Mouse (Mus musculus): ENCODE measurements around the gene Gabpb2. TPM values are rescaled to one million over a fixed set of nuclear protein-coding genes. Genes with fewer than 3 reads are reported as not detected.
A peak's percentile ranks its signal among the peaks of the same experiment; 100 is the strongest.

The Gabpb2 gene
- 1 to 10 TPM; 7.6 to 8.5 TPM for total RNA-seq (2021)

GRCm38 (mm10) chr3:95217255-95218134 lies at the start of gene Gabpb2:
Gabpb2 (minus strand) TSS chr3:95217916.
- intact Hi-C loops (cut with DNase I), result loop anchor here (5.0 kb wide), 2 partner anchors 55 to 75 kb away; partner anchors contain the start of genes Sema6c and Tnfaip8l2
- DNase-seq (ENCODE audit: extremely low spot score in 1 of 2, low spot score in 2 of 2), result peak; percentile 84 to 95

DNA sequence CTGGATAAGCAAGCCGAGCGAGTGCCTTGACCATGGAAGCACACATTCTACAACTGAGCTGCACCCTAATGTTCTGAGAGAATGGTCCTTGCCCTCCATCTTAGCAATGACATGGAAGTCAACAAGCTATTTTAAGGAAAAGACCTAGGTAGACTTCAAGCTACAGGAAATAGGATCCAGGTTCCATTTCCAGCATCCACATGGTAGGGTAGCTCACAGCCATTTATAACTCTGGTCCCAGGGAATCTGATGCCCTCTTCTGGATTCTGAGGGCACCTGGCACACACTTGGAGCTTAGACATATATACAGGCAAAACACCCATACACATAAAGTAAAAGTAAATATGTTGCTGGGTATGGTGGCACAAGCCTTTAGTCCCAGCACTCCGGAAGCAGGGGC lies 48.3 kb upstream of the Gabpb2 start:
- intact Hi-C loops (cut with DNase I), result loop anchor here (5.0 kb wide), 2 partner anchors 39 to 124 kb away; partner anchors contain the start of genes Cdc42se1 and Tnfaip8l2

DNA sequence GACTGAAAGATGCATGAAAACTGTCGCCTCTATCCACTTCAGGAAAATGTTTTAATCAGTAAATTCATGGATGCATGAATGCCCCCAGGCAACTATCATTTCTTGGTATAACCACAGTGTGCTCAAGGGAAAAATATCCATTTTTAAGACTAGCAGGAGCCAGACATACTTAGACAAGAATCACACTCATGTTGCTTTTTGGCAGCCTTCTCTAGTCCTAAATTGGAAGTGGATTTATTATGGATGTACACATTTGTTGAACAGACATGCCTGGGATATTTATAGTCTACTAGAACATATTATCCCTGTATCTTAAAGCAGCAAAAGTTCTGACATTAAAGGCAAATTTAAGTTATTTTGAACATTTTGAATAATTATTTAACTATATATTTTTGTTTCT lies 47.0 kb upstream of the Gabpb2 start:
- intact Hi-C loops (cut with DNase I), result loop anchor here (5.0 kb wide), 2 partner anchors 37 to 122 kb away; partner anchors contain the start of genes Cdc42se1 and Tnfaip8l2
- no peak for DNase-seq (ENCODE audit: extremely low spot score in 1 of 2, low spot score in 2 of 2)

More for the DNA sequence above, 48.3 kb upstream of the Gabpb2 start:
- DNase-seq (ENCODE audit: extremely low spot score in 1 of 2, low spot score in 2 of 2), result no peak

DNA sequence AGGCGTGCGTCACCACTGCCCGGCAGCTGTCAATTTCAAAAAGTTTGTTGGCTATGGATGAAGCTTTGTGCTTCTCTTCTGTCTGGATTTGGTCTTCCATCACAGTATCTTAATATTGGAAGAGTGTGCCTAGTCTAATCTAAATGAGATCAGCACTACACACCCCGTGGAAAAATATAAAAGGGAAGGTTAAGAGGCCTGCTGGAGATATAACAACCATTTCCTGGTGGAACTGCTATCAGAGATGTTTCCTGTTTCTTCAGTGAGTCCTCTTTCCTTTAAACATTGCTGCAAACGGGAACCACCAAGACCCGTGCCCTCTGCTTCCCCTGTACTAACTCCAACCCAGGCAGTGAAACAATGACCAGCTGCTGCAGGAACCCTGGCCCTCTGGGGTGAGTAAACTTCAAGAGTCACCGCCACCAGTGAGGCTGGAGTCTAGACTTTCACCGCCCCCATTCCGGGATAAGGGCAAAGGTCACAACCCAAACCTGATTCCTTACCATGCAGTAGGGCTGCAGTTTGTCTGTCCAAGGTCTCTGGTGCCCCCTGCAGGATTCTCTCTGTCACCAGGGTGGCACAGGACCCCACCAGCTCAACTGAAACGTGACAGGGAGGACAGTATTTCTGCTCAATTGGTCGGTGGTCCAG lies 45.5 kb upstream of the Gabpb2 start:
- DNase-seq (ENCODE audit: extremely low spot score in 1 of 2, low spot score in 2 of 2), result peak in 1 of 2 experiments; percentile 86
- intact Hi-C loops (cut with DNase I), result no loop called here

GRCm38 (mm10) chr3:95261975-95262374 lies 44.3 kb upstream of the Gabpb2 start:
- DNase-seq (ENCODE audit: extremely low spot score in 1 of 2, low spot score in 2 of 2), result no peak
- intact Hi-C loops (cut with DNase I), result no loop called here

- intact Hi-C loops (cut with DNase I), result no loop called here
Measured at GRCm38 (mm10) chr3:95256931-95257330, 39.2 kb upstream of the Gabpb2 start.

GRCm38 (mm10) chr3:95250783-95251424 lies 33.2 kb upstream of the Gabpb2 start, which contains the start of gene Bnipl:
Bnipl (minus strand) TSS chr3:95251193.
- intact Hi-C loops (cut with DNase I), result no loop called here
- no peak for DNase-seq (ENCODE audit: extremely low spot score in 1 of 2, low spot score in 2 of 2)

More at GRCm38 (mm10) chr3:95256931-95257330, 39.2 kb upstream of the Gabpb2 start:
- no peak for DNase-seq (ENCODE audit: extremely low spot score in 1 of 2, low spot score in 2 of 2)

- DNase-seq (ENCODE audit: extremely low spot score in 1 of 2, low spot score in 2 of 2), result no peak
- intact Hi-C loops (cut with DNase I), result no loop called here
Measured at GRCm38 (mm10) chr3:95250361-95250760, 32.6 kb upstream of the Gabpb2 start.

- intact Hi-C loops (cut with DNase I), result no loop called here
- DNase-seq (ENCODE audit: extremely low spot score in 1 of 2, low spot score in 2 of 2), result no peak
Measured at GRCm38 (mm10) chr3:95247660-95248336, 30.1 kb upstream of the Gabpb2 start.

DNA sequence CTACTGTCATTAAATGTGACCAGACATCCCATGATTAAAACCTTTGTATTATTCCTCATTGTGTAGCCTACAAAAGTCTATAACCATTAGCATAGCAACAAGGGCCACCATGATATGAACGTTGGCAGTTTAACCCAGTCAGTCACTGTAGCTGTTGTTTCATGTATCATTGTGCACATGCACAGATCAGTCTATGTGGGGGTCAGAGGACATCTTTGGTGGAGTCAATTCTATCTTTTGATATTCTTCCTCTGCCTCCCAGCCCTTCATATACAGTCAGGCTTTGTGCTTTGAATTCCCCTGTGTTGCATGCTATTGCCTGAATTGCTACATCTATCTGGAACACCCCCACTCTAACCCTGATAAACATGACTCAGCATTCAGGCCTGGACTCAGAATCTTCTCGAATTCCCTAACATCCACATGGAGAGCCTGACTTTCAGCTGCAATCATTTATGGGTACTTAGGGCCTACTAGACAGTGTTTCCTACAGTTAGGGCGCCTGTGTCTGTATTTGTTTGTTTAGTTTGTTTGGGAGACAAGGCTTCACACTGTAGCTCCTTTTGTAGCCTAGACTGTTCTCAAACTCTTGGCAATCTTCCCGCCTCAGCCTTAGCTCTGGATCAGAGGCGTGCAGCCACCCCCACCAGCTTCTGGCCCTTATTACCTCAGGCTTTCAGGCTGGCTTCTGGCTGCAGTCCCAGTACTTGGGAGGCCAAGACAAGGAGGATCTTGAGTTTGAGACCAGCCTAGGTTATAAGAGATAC lies 28.9 kb upstream of the Gabpb2 start:
- DNase-seq (ENCODE audit: extremely low spot score in 1 of 2, low spot score in 2 of 2), result peak; percentile 64 to 84
- intact Hi-C loops (cut with DNase I), result no loop called here

DNA sequence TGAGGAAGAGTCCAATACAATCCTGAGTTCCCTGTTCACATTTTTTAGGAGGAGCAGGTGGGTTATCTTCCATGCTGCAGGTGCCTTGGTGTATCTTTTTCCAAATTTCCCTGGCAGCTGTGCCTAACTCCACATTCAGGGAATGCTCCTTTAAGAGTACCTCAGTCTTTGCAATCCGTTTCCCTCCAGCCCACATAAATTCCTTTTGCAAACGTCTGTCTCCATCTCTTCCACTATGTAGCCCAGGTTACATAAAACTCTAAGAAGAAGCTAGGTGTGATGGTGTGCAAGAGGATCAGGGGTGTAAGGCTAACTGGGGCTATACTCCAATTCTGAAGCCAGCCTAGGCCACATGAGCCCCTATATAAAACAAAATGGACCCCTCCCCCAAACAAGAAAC lies 25.4 kb upstream of the Gabpb2 start:
- no peak for DNase-seq (ENCODE audit: extremely low spot score in 1 of 2, low spot score in 2 of 2)
- intact Hi-C loops (cut with DNase I), result no loop called here

- no peak for DNase-seq (ENCODE audit: extremely low spot score in 1 of 2, low spot score in 2 of 2)
- intact Hi-C loops (cut with DNase I), result no loop called here
Measured at GRCm38 (mm10) chr3:95241498-95241897, 23.8 kb upstream of the Gabpb2 start, which contains the start of gene Gm128. Gm128 (minus strand) TSS chr3:95241598.

DNA sequence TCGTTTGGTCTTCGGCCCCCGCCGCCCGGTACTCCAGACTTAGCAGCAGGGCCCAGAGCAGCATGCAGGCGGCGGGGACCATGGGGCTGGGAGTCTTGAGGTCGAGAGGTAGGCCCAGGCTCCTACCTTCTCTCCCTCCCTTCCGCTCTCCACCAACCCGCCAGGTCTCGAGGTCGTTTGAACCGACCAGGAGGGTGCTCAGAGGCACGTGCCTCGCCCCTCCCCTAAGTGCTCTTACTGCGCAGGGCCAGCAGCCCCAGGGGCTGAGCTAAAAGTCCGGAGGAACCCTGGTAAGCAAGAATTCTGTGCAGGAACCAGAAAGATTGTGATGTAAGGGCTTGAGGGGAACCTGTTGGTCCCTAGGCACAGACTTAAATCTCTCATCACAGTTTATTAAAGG lies 23.2 kb upstream of the Gabpb2 start:
- intact Hi-C loops (cut with DNase I), result no loop called here
- DNase-seq (ENCODE audit: extremely low spot score in 1 of 2, low spot score in 2 of 2), result no peak

DNA sequence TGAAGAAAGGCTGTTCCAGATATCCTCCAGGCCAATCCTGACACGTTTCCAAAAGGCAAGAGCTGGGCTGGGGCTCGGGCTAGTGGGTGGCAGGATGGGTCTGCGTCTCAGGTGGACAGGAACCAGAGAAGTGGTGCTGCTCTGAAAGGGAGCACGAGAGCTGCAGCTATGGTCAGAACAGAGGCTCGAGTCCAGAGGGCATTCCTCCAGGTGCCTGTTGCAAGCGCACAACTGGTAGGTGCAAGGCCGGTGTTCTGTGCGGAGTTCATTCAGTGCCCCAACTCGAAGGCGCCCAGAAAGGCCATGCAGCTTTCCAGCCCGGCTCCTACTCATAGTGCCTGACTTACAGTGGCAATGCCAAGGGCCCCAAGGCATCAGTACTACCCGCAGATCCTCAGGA lies 22.3 kb upstream of the Gabpb2 start:
- no peak for DNase-seq (ENCODE audit: extremely low spot score in 1 of 2, low spot score in 2 of 2)
- intact Hi-C loops (cut with DNase I), result no loop called here

GRCm38 (mm10) chr3:95239022-95239421 lies 21.3 kb upstream of the Gabpb2 start:
- DNase-seq (ENCODE audit: extremely low spot score in 1 of 2, low spot score in 2 of 2), result no peak
- intact Hi-C loops (cut with DNase I), result no loop called here

GRCm38 (mm10) chr3:95237541-95238099 lies 19.9 kb upstream of the Gabpb2 start:
- no peak for DNase-seq (ENCODE audit: extremely low spot score in 1 of 2, low spot score in 2 of 2)
- intact Hi-C loops (cut with DNase I), result no loop called here

DNA sequence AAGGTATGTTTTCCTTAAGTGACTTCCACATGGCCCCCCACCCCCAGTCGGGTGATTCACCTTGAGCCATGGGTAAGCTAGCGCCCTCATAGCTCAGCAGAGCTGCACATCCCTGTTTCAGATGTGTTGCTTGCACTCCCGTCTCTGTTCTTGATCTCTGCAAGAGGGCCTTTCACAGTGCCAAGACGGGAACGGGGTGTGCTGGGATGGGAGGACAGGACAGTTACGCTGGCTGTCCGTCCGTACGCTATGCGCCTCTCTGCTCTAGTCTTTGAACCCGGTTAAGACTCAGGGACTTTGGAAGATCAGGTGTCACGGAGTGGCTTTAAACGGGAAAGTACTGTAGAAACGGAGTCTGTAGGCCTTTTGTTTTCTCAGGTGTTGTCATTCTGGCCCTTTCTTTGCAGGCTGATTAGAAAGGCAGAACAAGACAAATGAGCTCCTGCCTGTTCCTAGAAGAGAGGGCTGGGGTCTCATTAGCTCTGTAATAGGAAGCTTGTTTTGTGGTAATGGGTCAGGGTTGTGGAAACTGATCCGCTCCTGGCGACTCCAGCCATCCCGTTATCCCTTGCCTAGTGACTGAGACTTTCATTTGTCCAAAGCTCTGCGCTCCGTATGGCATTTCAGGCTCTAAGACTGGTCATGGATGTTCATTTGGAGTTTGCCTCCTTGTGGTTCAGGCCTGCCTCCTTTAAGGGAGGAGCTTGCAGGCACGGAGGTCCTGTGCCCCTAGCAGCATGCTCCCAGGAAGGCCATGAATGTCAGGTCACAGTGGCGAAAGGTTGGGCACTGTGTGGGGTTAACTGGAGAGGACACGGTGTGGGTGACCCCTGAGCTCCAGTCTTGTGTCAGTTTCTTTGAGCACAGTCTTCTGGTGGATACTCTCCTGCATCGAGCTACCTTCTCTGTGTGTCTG lies 17.9 kb upstream of the Gabpb2 start:
- DNase-seq (ENCODE audit: extremely low spot score in 1 of 2, low spot score in 2 of 2), result no peak
- intact Hi-C loops (cut with DNase I), result no loop called here
